Mouse (Mus musculus) olfactory bulb, adult 2 months (tissue): ENCODE measurements around the gene Rab26. TPM values are rescaled to one million over a fixed set of nuclear protein-coding genes. Genes with fewer than 3 reads are reported as not detected.

Source experiments
- H3K27ac ChIP-seq: fragments of 200-500 bp; 2 replicates; pipeline ENCODE4 v1.5.1; 2012; ENCODE audit warnings: low read depth, low read length; ENCODE audit not compliant: insufficient read depth
- H3K4me1 ChIP-seq: fragments of 200-500 bp; 2 replicates; pipeline ENCODE4 v1.6.1; 2012; ENCODE audit warnings: low read length; ENCODE audit not compliant: control insufficient read depth, insufficient read depth
- H3K4me3 ChIP-seq: fragments of 200-500 bp; 2 replicates; pipeline ENCODE4 v1.5.1; 2012; ENCODE audit warnings: mild to moderate bottlenecking, low read depth, low read length, moderate library complexity; ENCODE audit not compliant: insufficient read depth
- CTCF ChIP-seq: fragments of 200-500 bp; IDR thresholded peaks from 2 replicates; pipeline ENCODE4 v1.5.1; 2012; ENCODE audit warnings: low read depth, mild to moderate bottlenecking, low read length, moderate library complexity; ENCODE audit not compliant: insufficient read depth
- POLR2A ChIP-seq: fragments of 200-500 bp; IDR thresholded peaks from 2 replicates; pipeline ENCODE4 v1.6.1; 2012; ENCODE audit warnings: mild to moderate bottlenecking, low read depth, low read length, moderate library complexity; ENCODE audit not compliant: insufficient read depth
- WGBS: fragments of 180-500 bp; shearing (Covaris S2); methylation state at CpG from one replicate; pipeline ENCODE4 v1.1.7; 2018; 5-methylcytosine and 5-hydroxymethylcytosine counted together
- polyA plus RNA-seq: library from polyadenylated mRNA; stranded (reverse); fragments of >200 nt; gene quantifications from 2 replicates; pipeline ENCODE4 v1.2.4, GENCODE M21; 2012; ENCODE audit warnings: low replicate concordance; ENCODE audit not compliant: missing spikeins, insufficient read depth, insufficient read length

The Rab26 gene
- polyA plus RNA-seq, result not detected in 2 replicates

GRCm38 (mm10) chr17:24534160-24534718, at the start of gene Rab26:
TSS of gene Rab26 (minus strand) at chr17:24534210.
- WGBS, result 86% methylated on average over 8 of the region's 8 CpGs
- TF ChIP-seq POLR2A, result no peak
- TF ChIP-seq CTCF, result no peak
- peaks cover 42% of the 10 kb centered on the region for H3K4me1 ChIP-seq
- H3K27ac ChIP-seq, result peak within 1 kb of the TSS; percentile 8; the same call in 1 of the 2 replicates
- peak within 1 kb of the TSS; percentile 26 for H3K4me3 ChIP-seq

- no peak overlapping the region for H3K4me3 ChIP-seq
- H3K4me1 ChIP-seq, result peaks cover 5% of the 10 kb centered on the region; the same call in 1 of the 2 replicates
- TF ChIP-seq CTCF (no peak), POLR2A (no peak)
- no peak overlapping the region for H3K27ac ChIP-seq
- 95% methylated on average over 2 of the region's 2 CpGs for WGBS
These were observed 46.3 kb upstream of the Rab26 start for GRCm38 (mm10) chr17:24580287-24580686.

GRCm38 (mm10) chr17:24579532-24579931, 45.5 kb upstream of the Rab26 start:
- peaks cover 5% of the 10 kb centered on the region; the same call in 1 of the 2 replicates for H3K4me1 ChIP-seq
- TF ChIP-seq POLR2A (no peak), CTCF (no peak)
- H3K27ac ChIP-seq, result no peak overlapping the region
- WGBS, result 68% methylated on average over 3 of the region's 3 CpGs
- no peak overlapping the region for H3K4me3 ChIP-seq

- H3K4me3 ChIP-seq, result no peak overlapping the region
- no peaks in the 10 kb centered on the region for H3K4me1 ChIP-seq
- no peak for TF ChIP-seq CTCF
- H3K27ac ChIP-seq, result no peak overlapping the region
- WGBS, result 95% methylated on average over 9 of the region's 9 CpGs
These were observed 39.8 kb upstream of the Rab26 start for GRCm38 (mm10) chr17:24573811-24574210.

GRCm38 (mm10) chr17:24572651-24573245, 38.7 kb upstream of the Rab26 start:
- no peaks in the 10 kb centered on the region for H3K4me1 ChIP-seq
- no peak overlapping the region for H3K4me3 ChIP-seq
- no peak for TF ChIP-seq CTCF
- no peak for TF ChIP-seq POLR2A
- 94% methylated on average over 12 of the region's 12 CpGs for whole genome bisulfite sequencing
- H3K27ac ChIP-seq, result no peak overlapping the region

GRCm38 (mm10) chr17:24569837-24570236, 35.8 kb upstream of the Rab26 start:
- WGBS, result 86% methylated on average over 4 of the region's 4 CpGs
- H3K4me3 ChIP-seq, result no peak overlapping the region
- TF ChIP-seq POLR2A, result no peak
- no peak for TF ChIP-seq CTCF
- H3K27ac ChIP-seq, result no peak overlapping the region
- H3K4me1 ChIP-seq, result peaks cover 13% of the 10 kb centered on the region

- H3K27ac ChIP-seq, result no peak overlapping the region
- H3K4me1 ChIP-seq, result peaks cover 19% of the 10 kb centered on the region
- TF ChIP-seq POLR2A (no peak), CTCF (no peak)
- no peak overlapping the region for H3K4me3 ChIP-seq
- WGBS, result 50% methylated on average over 8 of the region's 8 CpGs
These were observed 33.2 kb upstream of the Rab26 start for GRCm38 (mm10) chr17:24567034-24567779.

- WGBS, result 60% methylated on average over 3 of the region's 3 CpGs
- Histone ChIP-seq H3K27ac (no peak overlapping the region), H3K4me1 (peaks cover 19% of the 10 kb centered on the region), H3K4me3 (no peak overlapping the region)
- TF ChIP-seq POLR2A (no peak), CTCF (no peak)
These were observed 31.8 kb upstream of the Rab26 start for GRCm38 (mm10) chr17:24565792-24566191.

- TF ChIP-seq POLR2A, result no peak
- Histone ChIP-seq H3K27ac (no peak overlapping the region), H3K4me3 (no peak overlapping the region), H3K4me1 (peaks cover 19% of the 10 kb centered on the region)
- WGBS, result 83% methylated on average over 3 of the region's 3 CpGs
These were observed 31.1 kb upstream of the Rab26 start for GRCm38 (mm10) chr17:24565092-24565491.
